Mouse (Mus musculus): ENCODE data around the gene Slc17a7.
"Not testable (repeated sequence)": the region's sequence is repeated elsewhere in the genome, so short reads cannot be mapped to it uniquely, and the experiment has no call there.

Gene Slc17a7

GRCm38 (mm10) chr7:45133446-45134159, 30.1 kb upstream of the Slc17a7 start:
- DNase-seq (ENCODE audit: low spot score): no peak

- DNase-seq (ENCODE audit: low spot score): no peak
Observed at GRCm38 (mm10) chr7:45134544-45135026, 29.2 kb upstream of the Slc17a7 start.

GRCm38 (mm10) chr7:45135370-45135769, 28.4 kb upstream of the Slc17a7 start:
- DNase-seq (ENCODE audit: low spot score): no peak

- DNase-seq (ENCODE audit: low spot score): peak; percentile 92
Observed at GRCm38 (mm10) chr7:45135993-45136567, 27.7 kb upstream of the Slc17a7 start, which contains the start of the genes Gm45713 and Flt3l. Gm45713 (minus strand) TSS chr7:45136231. Flt3l (minus strand) TSS chr7:45136432.

GRCm38 (mm10) chr7:45137171-45138006, 26.4 kb upstream of the Slc17a7 start:
- no peak for DNase-seq (ENCODE audit: low spot score)

GRCm38 (mm10) chr7:45138403-45138802, 25.3 kb upstream of the Slc17a7 start:
- no peak for DNase-seq (ENCODE audit: low spot score)

- DNase-seq (ENCODE audit: low spot score): no peak
Observed at GRCm38 (mm10) chr7:45139904-45140723, 23.6 kb upstream of the Slc17a7 start.

GRCm38 (mm10) chr7:45141319-45141718, 22.4 kb upstream of the Slc17a7 start:
- DNase-seq (ENCODE audit: low spot score): no peak

GRCm38 (mm10) chr7:45141914-45142313, 21.8 kb upstream of the Slc17a7 start:
- DNase-seq (ENCODE audit: low spot score): no peak

- DNase-seq (ENCODE audit: low spot score): no peak
Observed at GRCm38 (mm10) chr7:45144368-45145174, 19.2 kb upstream of the Slc17a7 start.

GRCm38 (mm10) chr7:45145460-45145859, 18.3 kb upstream of the Slc17a7 start:
- DNase-seq (ENCODE audit: low spot score): no peak

- DNase-seq (ENCODE audit: low spot score): no peak
Observed at GRCm38 (mm10) chr7:45147267-45147666, 16.5 kb upstream of the Slc17a7 start.

- DNase-seq (ENCODE audit: low spot score): no peak
Observed at GRCm38 (mm10) chr7:45147899-45148298, 15.8 kb upstream of the Slc17a7 start.

- DNase-seq (ENCODE audit: low spot score): no peak
Observed at GRCm38 (mm10) chr7:45148534-45149098, 15.1 kb upstream of the Slc17a7 start.

GRCm38 (mm10) chr7:45149545-45149944, 14.2 kb upstream of the Slc17a7 start:
- no peak for DNase-seq (ENCODE audit: low spot score)

- no peak for DNase-seq (ENCODE audit: low spot score)
Observed at GRCm38 (mm10) chr7:45150321-45150720, 13.4 kb upstream of the Slc17a7 start.

GRCm38 (mm10) chr7:45151303-45151702, 12.4 kb upstream of the Slc17a7 start:
- no peak for DNase-seq (ENCODE audit: low spot score)

- not testable (repeated sequence) for DNase-seq (ENCODE audit: low spot score)
Observed at GRCm38 (mm10) chr7:45153052-45153451, 10.7 kb upstream of the Slc17a7 start.

- no peak for DNase-seq (ENCODE audit: low spot score)
Observed at GRCm38 (mm10) chr7:45153586-45153985, 10.2 kb upstream of the Slc17a7 start.

All from urinary bladder, postnatal 25 days (tissue).